Mouse (Mus musculus) CD4-positive, CD25-positive, alpha-beta regulatory T cell, adult 4 months (primary cell): ENCODE results near the gene Otogl. TPM values are rescaled to one million over a fixed set of nuclear protein-coding genes. Genes with fewer than 3 reads are reported as not detected.
A peak's percentile ranks its signal among the peaks of the same experiment; 100 is the strongest.
"Not testable (repeated sequence)": the region's sequence is repeated elsewhere in the genome, so short reads cannot be mapped to it uniquely, and the experiment has no call there.

Experiments used
- ATAC-seq: one replicate; pipeline ENCODE4 v1.8.0; 2017
- polyA plus RNA-seq, 2 experiments: library from polyadenylated mRNA; unstranded; fragments of 100-300 nt; shearing (Covaris generic); gene quantifications; one replicate each; pipeline ENCODE4 v1.2.1; 2017

The Otogl gene
- polyA plus RNA-seq, 2 experiments from 2014 or later = not detected

DNA sequence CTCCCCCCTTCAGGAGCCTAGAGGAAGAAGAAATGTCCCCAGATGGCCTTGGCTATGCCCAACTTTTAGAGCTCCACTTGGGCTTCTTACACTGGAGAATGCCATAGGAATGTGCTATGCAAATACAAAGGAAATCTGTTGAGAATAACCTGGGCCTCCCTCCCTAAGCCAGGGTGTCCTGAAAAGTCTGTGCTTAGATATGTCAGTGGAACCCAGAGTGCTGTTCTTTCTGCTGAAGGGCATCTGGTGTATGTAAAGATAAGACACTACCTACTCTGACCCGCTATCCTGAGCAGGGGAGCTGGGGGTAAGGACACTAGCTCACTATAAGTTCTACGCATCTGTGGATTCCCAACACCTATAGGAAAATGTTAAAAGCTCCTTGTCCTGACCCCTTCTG lies 106.7 kb downstream of the Otogl start:
- no peak for ATAC-seq

DNA sequence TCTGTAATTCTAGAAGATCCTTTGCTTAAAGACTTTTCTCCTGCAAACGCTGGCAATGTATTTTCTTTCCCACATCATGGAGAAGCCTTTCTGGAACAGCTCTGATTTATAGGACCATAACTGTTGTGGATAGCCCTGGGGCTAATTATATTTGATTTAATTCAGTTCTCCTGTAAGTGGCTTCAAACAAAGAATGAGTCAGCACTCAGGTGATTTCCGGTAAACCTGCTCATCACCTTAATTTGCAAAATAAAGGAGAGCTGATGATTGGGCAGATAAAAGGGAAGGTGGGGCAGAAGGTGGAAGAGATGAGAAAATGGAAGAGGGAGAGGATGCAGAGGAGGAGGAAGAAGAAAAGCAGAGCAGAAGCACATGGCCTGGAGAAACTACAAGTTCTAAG lies 107.6 kb downstream of the Otogl start:
- ATAC-seq = not testable (repeated sequence)

DNA sequence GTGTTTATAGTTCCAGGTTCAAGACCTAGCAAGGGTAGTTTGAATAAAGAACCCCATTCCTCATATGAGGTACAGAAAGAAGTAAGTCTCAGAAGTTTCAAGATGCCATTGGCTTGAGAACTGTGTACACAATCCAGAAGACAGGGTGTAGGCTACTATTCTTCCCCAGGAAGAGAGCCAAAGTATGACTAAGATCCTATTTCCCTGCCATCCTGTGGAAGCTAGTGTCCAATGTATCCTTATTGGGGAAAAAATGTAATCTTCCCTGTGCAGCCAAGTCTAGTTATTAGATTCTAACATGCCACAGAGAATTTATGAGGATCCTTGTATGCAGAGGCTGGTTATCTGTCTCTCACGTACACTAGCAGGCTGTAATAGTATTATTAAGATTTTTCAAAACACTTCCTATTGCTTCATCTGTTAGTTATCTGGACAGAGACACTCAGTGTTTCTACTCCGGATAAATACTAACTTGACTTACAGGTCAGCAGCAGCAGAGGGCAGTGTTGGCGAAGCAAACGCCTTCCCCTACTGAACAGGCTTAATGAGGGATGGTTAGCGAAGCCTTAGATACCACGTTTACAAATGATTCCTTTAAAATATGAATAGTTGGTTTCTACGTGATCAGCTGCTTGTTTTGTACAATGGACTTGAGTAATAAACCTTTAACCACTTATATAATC lies 112.1 kb downstream of the Otogl start:
- ATAC-seq = peak; percentile 58

- ATAC-seq = no peak
Measured at GRCm38 (mm10) chr10:107794812-107795756, 116.8 kb downstream of the Otogl start.

GRCm38 (mm10) chr10:107792491-107792890 lies 119.4 kb downstream of the Otogl start:
- ATAC-seq = no peak

- no peak for ATAC-seq
Measured at GRCm38 (mm10) chr10:107779548-107779947, 132.4 kb downstream of the Otogl start.

- no peak for ATAC-seq
Measured at GRCm38 (mm10) chr10:107759624-107760023, 152.3 kb downstream of the Otogl start.

- no peak for ATAC-seq
Measured at GRCm38 (mm10) chr10:107753471-107753870, 158.5 kb downstream of the Otogl start.

DNA sequence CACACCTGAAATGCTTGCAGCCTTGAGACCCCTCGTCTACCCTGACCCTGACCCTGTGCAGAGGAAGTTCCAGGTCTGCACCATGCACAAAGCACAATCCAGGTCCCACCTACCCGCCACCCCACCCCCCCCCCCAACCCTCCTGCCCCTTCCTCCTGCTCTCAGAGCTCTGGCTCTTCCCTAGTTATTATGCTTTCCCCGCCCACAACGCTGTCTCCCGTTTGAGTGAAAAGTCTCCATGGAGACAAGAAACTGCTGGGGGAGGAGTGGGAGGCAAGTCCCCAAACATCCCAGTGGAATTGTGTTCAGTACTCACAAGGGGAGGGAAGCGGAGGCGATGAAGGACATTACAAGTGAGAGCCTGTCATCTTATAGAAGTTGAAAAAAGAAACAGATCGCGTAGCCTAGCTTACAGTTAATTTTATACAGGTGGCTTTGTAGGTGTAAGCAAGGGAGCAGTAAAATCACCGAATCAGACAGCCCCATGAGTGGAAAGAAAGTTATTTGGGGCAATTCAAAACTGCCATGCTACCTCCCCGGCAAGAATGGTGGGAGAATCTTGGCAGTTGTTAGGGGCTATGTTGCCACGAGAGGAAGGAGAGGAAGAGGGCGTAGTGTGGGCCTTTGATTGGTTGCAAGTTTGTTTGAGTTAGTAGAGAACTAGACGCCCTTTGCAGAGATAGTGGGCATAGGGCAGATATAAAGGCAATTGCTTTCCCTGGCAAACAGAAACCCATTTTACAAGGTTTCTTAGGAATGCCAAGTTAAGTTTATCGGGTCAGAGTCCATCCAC lies 159.4 kb downstream of the Otogl start:
- ATAC-seq = no peak

DNA sequence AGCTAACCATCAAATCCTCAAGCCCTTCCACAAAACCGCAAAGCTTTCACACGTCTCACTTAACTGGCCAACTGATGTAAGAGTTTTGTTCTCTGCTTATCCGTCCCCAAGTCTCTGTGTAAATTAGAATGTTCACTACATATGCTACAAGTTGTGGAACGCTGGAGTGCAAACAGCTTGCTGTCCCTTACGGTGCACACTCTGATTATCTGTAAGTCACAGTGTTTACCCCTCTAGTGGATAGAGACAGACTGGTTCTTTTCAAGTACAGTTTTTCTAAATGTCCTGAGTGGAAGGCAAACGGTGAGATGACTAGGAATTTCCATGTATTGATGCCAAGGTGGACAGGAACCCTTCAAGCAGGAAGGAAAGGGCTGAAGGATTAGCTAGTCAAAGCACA lies 160.0 kb downstream of the Otogl start:
- no peak for ATAC-seq

DNA sequence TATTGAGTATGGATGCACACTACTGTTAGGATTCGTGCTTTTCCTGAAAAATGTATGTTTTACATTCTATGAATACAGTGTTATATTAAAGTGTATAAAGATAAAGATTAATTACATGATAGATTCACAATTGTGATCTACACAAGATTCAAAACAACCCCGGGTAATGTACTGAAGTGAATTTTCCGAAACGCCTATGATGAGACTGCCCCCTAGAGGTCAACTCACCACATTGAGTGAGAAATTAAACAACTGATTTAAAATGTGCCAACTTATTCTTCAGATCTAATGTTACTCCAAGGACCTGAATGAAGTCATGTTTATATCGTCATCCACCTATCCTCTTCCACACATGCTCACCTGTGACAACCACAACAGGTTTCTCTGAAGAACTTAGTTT lies 164.4 kb downstream of the Otogl start:
- no peak for ATAC-seq

GRCm38 (mm10) chr10:107746717-107747116 lies 165.2 kb downstream of the Otogl start:
- no peak for ATAC-seq

GRCm38 (mm10) chr10:107739815-107740214 lies 172.1 kb downstream of the Otogl start:
- no peak for ATAC-seq

- no peak for ATAC-seq
Measured at GRCm38 (mm10) chr10:107737743-107738142, 174.2 kb downstream of the Otogl start.

- ATAC-seq = no peak
Measured at GRCm38 (mm10) chr10:107735448-107735847, 176.5 kb downstream of the Otogl start.

- ATAC-seq = no peak
Measured at GRCm38 (mm10) chr10:107734327-107734726, 177.6 kb downstream of the Otogl start.

DNA sequence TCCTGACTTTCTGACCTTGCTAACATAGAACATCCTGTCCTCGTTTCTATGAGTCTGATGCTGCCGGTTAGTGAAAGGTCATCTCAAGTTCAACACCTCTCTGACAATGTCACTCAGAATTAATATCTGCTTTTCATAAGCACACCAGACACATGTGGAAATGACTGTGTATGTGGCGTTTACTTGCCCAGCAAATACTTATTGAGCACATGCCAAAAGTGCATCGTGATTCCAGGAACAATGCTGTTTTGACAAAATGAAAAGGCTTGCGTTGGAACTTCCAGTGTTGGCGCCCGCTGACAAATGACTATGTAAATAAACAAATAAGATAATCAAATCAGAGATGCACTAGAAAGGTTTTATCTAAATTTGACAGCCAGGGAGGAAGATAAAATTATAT lies 186.3 kb downstream of the Otogl start:
- ATAC-seq = no peak

GRCm38 (mm10) chr10:107719806-107720205 lies 192.1 kb downstream of the Otogl start, which contains the start of gene Ptprq:
Gene Ptprq, minus strand, starts transcription at chr10:107720051.
- no peak for ATAC-seq
